Mouse (Mus musculus): ENCODE measurements at regions not wholly inside any gene's neighbourhood (a gene's known extent, or its start where the extent isn't known, plus 50 kb on each side); places are given as distances from the start of the nearest gene placed in this dataset.

GRCm38 (mm10) chr1:45575131-45575530 lies 72.0 kb upstream of the Col5a2 start:
- DNase-seq (ENCODE audit: low read depth, low spot score) = no peak

- no peak for DNase-seq (ENCODE audit: low read depth, low spot score)
These were observed 77.4 kb upstream of the Col5a2 start for GRCm38 (mm10) chr1:45580466-45580865.

GRCm38 (mm10) chr1:45587351-45588025 lies 84.4 kb upstream of the Col5a2 start:
- DNase-seq (ENCODE audit: low read depth, low spot score) = peak; percentile 19

GRCm38 (mm10) chr1:45597316-45597715 lies 94.2 kb upstream of the Col5a2 start:
- no peak for DNase-seq (ENCODE audit: low read depth, low spot score)

GRCm38 (mm10) chr1:45599421-45599820 lies 96.3 kb upstream of the Col5a2 start:
- no peak for DNase-seq (ENCODE audit: low read depth, low spot score)

- no peak for DNase-seq (ENCODE audit: low read depth, low spot score)
These were observed 96.9 kb upstream of the Col5a2 start for GRCm38 (mm10) chr1:45600011-45600410.

GRCm38 (mm10) chr1:45605571-45605970 lies 102.5 kb upstream of the Col5a2 start:
- DNase-seq (ENCODE audit: low read depth, low spot score) = no peak

- no peak for DNase-seq (ENCODE audit: low read depth, low spot score)
These were observed 105.2 kb upstream of the Col5a2 start for GRCm38 (mm10) chr1:45608316-45608715.

GRCm38 (mm10) chr1:45619008-45619407 lies 115.9 kb upstream of the Col5a2 start:
- DNase-seq (ENCODE audit: low read depth, low spot score) = no peak

GRCm38 (mm10) chr1:45625921-45626320 lies 122.8 kb upstream of the Col5a2 start:
- DNase-seq (ENCODE audit: low read depth, low spot score) = peak; percentile 74

GRCm38 (mm10) chr1:45626733-45627132 lies 123.7 kb upstream of the Col5a2 start:
- DNase-seq (ENCODE audit: low read depth, low spot score) = peak; percentile 73

- DNase-seq (ENCODE audit: low read depth, low spot score) = peak; percentile 50
These were observed 124.8 kb upstream of the Col5a2 start for GRCm38 (mm10) chr1:45627840-45628239.

GRCm38 (mm10) chr1:45647301-45647700 lies 144.2 kb upstream of the Col5a2 start:
- no peak for DNase-seq (ENCODE audit: low read depth, low spot score)

- no peak for DNase-seq (ENCODE audit: low read depth, low spot score)
These were observed 141.7 kb upstream of the Wdr75 start for GRCm38 (mm10) chr1:45653248-45653647.

GRCm38 (mm10) chr1:45663882-45664520 lies 131.0 kb upstream of the Wdr75 start:
- DNase-seq (ENCODE audit: low read depth, low spot score) = peak; percentile 20

GRCm38 (mm10) chr1:45672443-45673156 lies 122.4 kb upstream of the Wdr75 start:
- DNase-seq (ENCODE audit: low read depth, low spot score) = peak; percentile 86

- DNase-seq (ENCODE audit: low read depth, low spot score) = peak; percentile 84
These were observed 119.1 kb upstream of the Wdr75 start for GRCm38 (mm10) chr1:45675771-45676439.

GRCm38 (mm10) chr1:45679964-45680709 lies 114.8 kb upstream of the Wdr75 start:
- DNase-seq (ENCODE audit: low read depth, low spot score) = no peak

- peak; percentile 56 for DNase-seq (ENCODE audit: low read depth, low spot score)
These were observed 94.1 kb upstream of the Wdr75 start for GRCm38 (mm10) chr1:45700893-45701292.

- no peak for DNase-seq (ENCODE audit: low read depth, low spot score)
These were observed 93.5 kb upstream of the Wdr75 start for GRCm38 (mm10) chr1:45701516-45701915.

- peak; percentile 18 for DNase-seq (ENCODE audit: low read depth, low spot score)
These were observed 71.6 kb upstream of the Wdr75 start for GRCm38 (mm10) chr1:45723369-45723768.
